In the genomic region with DNA sequence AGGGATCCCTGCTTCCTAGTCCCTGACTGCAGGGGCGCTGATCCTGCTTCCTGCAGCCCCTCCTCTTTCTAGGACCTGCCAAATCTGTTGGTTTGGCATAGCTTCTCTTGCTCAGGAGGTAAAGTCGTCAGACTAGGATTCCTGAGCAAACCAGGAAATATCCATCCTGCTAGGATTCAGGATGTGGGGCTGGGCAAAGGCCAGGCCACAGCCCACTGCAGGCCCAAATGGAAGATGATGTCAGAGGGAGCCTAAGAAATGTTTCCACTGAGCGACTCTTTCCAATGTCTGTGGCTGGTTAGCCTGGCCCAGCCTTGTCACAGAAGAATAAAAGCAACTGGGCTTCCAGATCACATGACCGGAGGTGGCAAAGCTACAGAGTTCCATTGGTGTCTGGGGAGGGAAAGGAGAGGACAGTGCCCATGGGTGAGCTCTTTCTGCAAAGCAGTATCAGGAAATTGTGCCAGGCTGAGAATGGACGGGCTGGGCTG, we compare ENCODE assay signal across 9 mouse cellular contexts. TPM values are rescaled to one million over a fixed set of nuclear protein-coding genes. Genes with fewer than 3 reads are reported as not detected.
DNase-seq lines count a peak whose midpoint lies in the region; ATAC-seq and TF ChIP-seq lines count a peak whose summit lies in the region.
"Had no signal": no experiment of that assay in that cellular context is flagged by ENCODE, and none has a peak within 500 bp of the region (broad histone marks: within the 10 kb centered on the region; RNA-seq: fewer than 3 reads in every experiment).

No protein-coding gene starts in this region.

- no peak overlapping the region for H3K27ac ChIP-seq in forebrain, postnatal 0 days (ENCODE audit: low read depth, low read length)
- H3K27ac ChIP-seq in forebrain, embryonic 10.5 days, result no peak overlapping the region
- H3K27ac ChIP-seq in heart, embryonic 15.5 days, result peak overlapping the region; percentile 73
- H3K27ac ChIP-seq in lung, embryonic 16.5 days (ENCODE audit: low read length), result peak overlapping the region; percentile 26
- H3K27ac ChIP-seq: limb, embryonic 12.5 days had no signal

- no peaks in the 10 kb centered on the region for H3K36me3 ChIP-seq in forebrain, postnatal 0 days (ENCODE audit: insufficient read depth)
- H3K36me3 ChIP-seq in forebrain, embryonic 10.5 days (replicated peaks), result no peaks in the 10 kb centered on the region
- no peaks in the 10 kb centered on the region for H3K36me3 ChIP-seq in heart, embryonic 15.5 days
- no peaks in the 10 kb centered on the region for H3K36me3 ChIP-seq in lung, embryonic 16.5 days (ENCODE audit: control insufficient read depth, insufficient read depth, low read length)
- H3K36me3 ChIP-seq: limb, embryonic 12.5 days had no signal

- 0 out of 2 replicates have a peak, but pooled peaks have one; percentile 12 for TF ChIP-seq CTCF in forebrain, postnatal 0 days (IDR thresholded peaks at IDR 0.05; ENCODE audit: low read depth)

- H3K4me2 ChIP-seq in forebrain, postnatal 0 days (ENCODE audit: low read depth), result no peak overlapping the region
- no peak overlapping the region for H3K4me2 ChIP-seq in heart, embryonic 15.5 days
- H3K4me2 ChIP-seq in lung, embryonic 16.5 days (ENCODE audit: low read depth, low read length), result no peak overlapping the region
- H3K4me2 ChIP-seq: limb, embryonic 12.5 days had no signal

- H3K9me3 ChIP-seq in forebrain, postnatal 0 days (ENCODE audit: low read length), result no peaks in the 10 kb centered on the region
- no peaks in the 10 kb centered on the region for H3K9me3 ChIP-seq in forebrain, embryonic 10.5 days
- no peaks in the 10 kb centered on the region for H3K9me3 ChIP-seq in heart, embryonic 15.5 days (replicated peaks)
- H3K9me3 ChIP-seq in lung, embryonic 16.5 days (ENCODE audit: control insufficient read depth, low read length), result no peaks in the 10 kb centered on the region
- H3K9me3 ChIP-seq: limb, embryonic 12.5 days had no signal

- 29% methylated on average over 5 of the region's 5 CpGs for WGBS in forebrain, postnatal 0 days
- 48% methylated on average over 5 of the region's 5 CpGs for WGBS in forebrain, embryonic 10.5 days
- WGBS in heart, embryonic 15.5 days, result 32% methylated on average over 5 of the region's 5 CpGs
- 39% methylated on average over 5 of the region's 5 CpGs for WGBS in lung, embryonic 16.5 days

- H3K4me3 ChIP-seq in forebrain, postnatal 0 days (ENCODE audit: low read depth, low read length), result no peak overlapping the region
- H3K4me3 ChIP-seq in forebrain, embryonic 10.5 days, result no peak overlapping the region
- H3K4me3 ChIP-seq in heart, embryonic 15.5 days, result no peak overlapping the region
- no peak overlapping the region for H3K4me3 ChIP-seq in lung, embryonic 16.5 days (ENCODE audit: low read length)
- H3K4me3 ChIP-seq: limb, embryonic 12.5 days had no signal

- H3K4me1 ChIP-seq in forebrain, postnatal 0 days (ENCODE audit: insufficient read depth), result peaks cover 6% of the 10 kb centered on the region; the same call in 1 of the 2 replicates
- H3K4me1 ChIP-seq in forebrain, embryonic 10.5 days, result peaks cover 13% of the 10 kb centered on the region
- peaks cover 22% of the 10 kb centered on the region for H3K4me1 ChIP-seq in heart, embryonic 15.5 days (replicated peaks)
- peaks cover 16% of the 10 kb centered on the region for H3K4me1 ChIP-seq in lung, embryonic 16.5 days (replicated peaks; ENCODE audit: control insufficient read depth, insufficient read depth, low read length)

- H3K9ac ChIP-seq in forebrain, postnatal 0 days, result no peak overlapping the region
- no peak overlapping the region for H3K9ac ChIP-seq in heart, embryonic 15.5 days
- H3K9ac ChIP-seq in lung, embryonic 16.5 days (ENCODE audit: low read length), result 0 out of 2 replicates have a peak overlapping the region, but pooled peaks have one; percentile 14
- H3K9ac ChIP-seq: limb, embryonic 12.5 days had no signal

- ATAC-seq in forebrain, postnatal 0 days, result peak; percentile 23; the same call in 1 of the 2 replicates
- peak; percentile 72 for ATAC-seq in heart, embryonic 15.5 days (replicated peaks; ENCODE audit: insufficient number of reproducible peaks, insufficient read depth, low FRiP score, low read depth)
- peak; percentile 29; the same call in 1 of the 2 replicates for ATAC-seq in lung, embryonic 16.5 days (ENCODE audit: low read depth)
- no peak for ATAC-seq in erythroid progenitor cell, adult 5-6 weeks (replicated peaks; ENCODE audit: low FRiP score, poor library complexity, severe bottlenecking)

- DNase-seq in forebrain, postnatal 0 days, result no peak
- DNase-seq in forebrain, embryonic 10.5 days (ENCODE audit: extremely low spot score, low spot score), result no peak
- peak; percentile 88 for DNase-seq in NIH3T3 (ENCODE audit: low read depth)
- DNase-seq in left cerebral cortex, adult 11 months (ENCODE audit: low spot score), result no peak
- DNase-seq in cerebellum, adult 9-10 months, result no peak

- no peaks in the 10 kb centered on the region for H3K27me3 ChIP-seq in forebrain, postnatal 0 days (ENCODE audit: insufficient read depth, low read length)
- peaks cover 30% of the 10 kb centered on the region for H3K27me3 ChIP-seq in forebrain, embryonic 10.5 days (ENCODE audit: poor library complexity, severe bottlenecking)
- 0 out of 2 replicates have a peak, but pooled peaks cover 5% of the 10 kb centered on the region for H3K27me3 ChIP-seq in heart, embryonic 15.5 days
- H3K27me3 ChIP-seq in lung, embryonic 16.5 days (ENCODE audit: control insufficient read depth, insufficient read depth, low read depth, low read length), result no peaks in the 10 kb centered on the region
- H3K27me3 ChIP-seq: limb, embryonic 12.5 days had no signal

RNA-seq across cellular contexts. Expression of gene Sphk1, which starts 7.0 kb away (rescaled TPM):
- total RNA-seq in forebrain, postnatal 0 days (2014; rRNA removed), result 12.7 and 13.8 TPM in 2 replicates
- polyA plus RNA-seq in forebrain, postnatal 0 days (2015; fragmentation: Nextera tagmentation; extraction: Ambion mirVana), result 8.7 and 10.2 TPM in 2 replicates
- polyA plus RNA-seq in forebrain, embryonic 10.5 days (2016; fragmentation: Nextera tagmentation; extraction: Ambion mirVana), result 4.0 and 4.6 TPM in 2 replicates
- 2.8 and 4.4 TPM in 2 replicates for polyA plus RNA-seq in heart, embryonic 15.5 days (2015; fragmentation: Nextera tagmentation; extraction: Ambion mirVana)
- polyA plus RNA-seq in lung, embryonic 16.5 days (2015; fragmentation: Nextera tagmentation; extraction: Ambion mirVana), result 7.0 and 9.6 TPM in 2 replicates
- 34.0 and 39.3 TPM in 2 replicates for total RNA-seq in erythroid progenitor cell, adult 5-6 weeks (2015; ENCODE audit: low replicate concordance)
- 65.2 and 96.7 TPM in 2 replicates for total RNA-seq in erythroid progenitor cell, adult 5-6 weeks (2017; ENCODE audit: low replicate concordance)

RNA-seq across cellular contexts. Expression of gene Prpsap1, which starts 29.7 kb away (rescaled TPM):
- total RNA-seq in forebrain, postnatal 0 days (2014; rRNA removed), result 92.2 and 96.0 TPM in 2 replicates
- polyA plus RNA-seq in forebrain, postnatal 0 days (2015; fragmentation: Nextera tagmentation; extraction: Ambion mirVana), result 143 and 158 TPM in 2 replicates
- 200 and 209 TPM in 2 replicates for polyA plus RNA-seq in forebrain, embryonic 10.5 days (2016; fragmentation: Nextera tagmentation; extraction: Ambion mirVana)
- polyA plus RNA-seq in heart, embryonic 15.5 days (2015; fragmentation: Nextera tagmentation; extraction: Ambion mirVana), result 81.7 and 98.2 TPM in 2 replicates
- polyA plus RNA-seq in lung, embryonic 16.5 days (2015; fragmentation: Nextera tagmentation; extraction: Ambion mirVana), result 167 and 177 TPM in 2 replicates
- 10.8 and 15.9 TPM in 2 replicates for total RNA-seq in erythroid progenitor cell, adult 5-6 weeks (2015; ENCODE audit: low replicate concordance)
- total RNA-seq in erythroid progenitor cell, adult 5-6 weeks (2017; ENCODE audit: low replicate concordance), result 9.5 and 12.0 TPM in 2 replicates

RNA-seq across cellular contexts. Expression of gene Ube2o, which starts 57.5 kb away (rescaled TPM):
- 81.3 and 94.1 TPM in 2 replicates for total RNA-seq in forebrain, postnatal 0 days (2014; rRNA removed)
- 26.6 and 32.1 TPM in 2 replicates for polyA plus RNA-seq in forebrain, postnatal 0 days (2015; fragmentation: Nextera tagmentation; extraction: Ambion mirVana)
- 9.2 and 10.5 TPM in 2 replicates for polyA plus RNA-seq in forebrain, embryonic 10.5 days (2016; fragmentation: Nextera tagmentation; extraction: Ambion mirVana)
- polyA plus RNA-seq in heart, embryonic 15.5 days (2015; fragmentation: Nextera tagmentation; extraction: Ambion mirVana), result 14.4 and 20.7 TPM in 2 replicates
- 5.2 and 5.8 TPM in 2 replicates for polyA plus RNA-seq in lung, embryonic 16.5 days (2015; fragmentation: Nextera tagmentation; extraction: Ambion mirVana)
- 95.5 and 136 TPM in 2 replicates for total RNA-seq in erythroid progenitor cell, adult 5-6 weeks (2015; ENCODE audit: low replicate concordance)
- 126 and 150 TPM in 2 replicates for total RNA-seq in erythroid progenitor cell, adult 5-6 weeks (2017; ENCODE audit: low replicate concordance)

RNA-seq across cellular contexts. Expression of gene Qrich2, which starts 57.7 kb away (rescaled TPM):
- not detected in 2 replicates for total RNA-seq in forebrain, postnatal 0 days (2014; rRNA removed)
- not detected in 2 replicates for polyA plus RNA-seq in forebrain, postnatal 0 days (2015; fragmentation: Nextera tagmentation; extraction: Ambion mirVana)
- polyA plus RNA-seq in forebrain, embryonic 10.5 days (2016; fragmentation: Nextera tagmentation; extraction: Ambion mirVana), result 0.16 and 0.24 TPM in 2 replicates
- polyA plus RNA-seq in heart, embryonic 15.5 days (2015; fragmentation: Nextera tagmentation; extraction: Ambion mirVana), result 0.10 TPM in 1 of 2 replicates, not detected in the other
- 0.26 TPM in 1 of 2 replicates, not detected in the other for polyA plus RNA-seq in lung, embryonic 16.5 days (2015; fragmentation: Nextera tagmentation; extraction: Ambion mirVana)
- not detected in 2 replicates for total RNA-seq in erythroid progenitor cell, adult 5-6 weeks (2015; ENCODE audit: low replicate concordance)
- not detected in 2 replicates for total RNA-seq in erythroid progenitor cell, adult 5-6 weeks (2017; ENCODE audit: low replicate concordance)

Comparison
In these comparisons a context has a peak if more than half of its experiments do, and no peak if none do; other contexts are left out.
1. H3K27ac ChIP-seq: peak in heart, embryonic 15.5 days (single experiment) and lung, embryonic 16.5 days (single experiment); none in forebrain, postnatal 0 days (single experiment) and forebrain, embryonic 10.5 days (single experiment).